ENCODE assay signal across 8 mouse cellular contexts in genomic region chr2:92845061-92845769, GRCm38 (mm10).
A peak's percentile ranks its signal among the peaks of the same experiment; 100 is the strongest.
DNase-seq lines count a peak whose midpoint lies in the region; ATAC-seq and TF ChIP-seq lines count a peak whose summit lies in the region.

No protein-coding gene starts in this region.

- no peak overlapping the region for H3K4me3 ChIP-seq in forebrain, embryonic 15.5 days
- H3K4me3 ChIP-seq in hindbrain, postnatal 0 days (ENCODE audit: low read length), result no peak overlapping the region
- H3K4me3 ChIP-seq in neural tube, embryonic 15.5 days (replicated peaks), result no peak overlapping the region

- DNase-seq in embryo, embryonic 10 days (ENCODE audit: low spot score), result peak; percentile 33
- no peak for DNase-seq in embryo, embryonic 9.5 days (ENCODE audit: extremely low spot score)
- peak; percentile 68 for DNase-seq in adrenal gland, postnatal 14 days
- peak; percentile 72 for DNase-seq in hindbrain, postnatal 0 days (ENCODE audit: low spot score)
- peak; percentile 71 for DNase-seq in left cerebral cortex, postnatal 4 days

- no peaks in the 10 kb centered on the region for H3K9me3 ChIP-seq in forebrain, embryonic 15.5 days
- no peaks in the 10 kb centered on the region for H3K9me3 ChIP-seq in hindbrain, postnatal 0 days (ENCODE audit: low read length)
- no peaks in the 10 kb centered on the region for H3K9me3 ChIP-seq in neural tube, embryonic 15.5 days (replicated peaks)

- H3K4me1 ChIP-seq in forebrain, embryonic 15.5 days, result peaks cover 12% of the 10 kb centered on the region
- peaks cover 13% of the 10 kb centered on the region for H3K4me1 ChIP-seq in hindbrain, postnatal 0 days (ENCODE audit: insufficient read depth, low read length)
- H3K4me1 ChIP-seq in neural tube, embryonic 15.5 days, result peaks cover 47% of the 10 kb centered on the region

- H3K4me2 ChIP-seq in forebrain, embryonic 15.5 days (replicated peaks), result no peak overlapping the region
- no peak overlapping the region for H3K4me2 ChIP-seq in hindbrain, postnatal 0 days (ENCODE audit: low read depth, low read length)
- H3K4me2 ChIP-seq in neural tube, embryonic 15.5 days, result peak overlapping the region; percentile 9; the same call in 1 of the 2 replicates

- intact Hi-C loops in left cerebral cortex, postnatal 4 days (cut with DNase I), result no loop called here

- no peaks in the 10 kb centered on the region for H3K27me3 ChIP-seq in forebrain, embryonic 15.5 days
- no peaks in the 10 kb centered on the region for H3K27me3 ChIP-seq in hindbrain, postnatal 0 days (ENCODE audit: insufficient read depth, low read length)
- peaks cover 5% of the 10 kb centered on the region; the same call in 1 of the 2 replicates for H3K27me3 ChIP-seq in neural tube, embryonic 15.5 days (replicated peaks)

- TF ChIP-seq CTCF in hindbrain, postnatal 0 days (IDR thresholded peaks at IDR 0.05; ENCODE audit: low read depth), result no peak

- H3K36me3 ChIP-seq in forebrain, embryonic 15.5 days, result no peaks in the 10 kb centered on the region
- H3K36me3 ChIP-seq in hindbrain, postnatal 0 days (ENCODE audit: insufficient read depth, low read length), result no peaks in the 10 kb centered on the region
- no peaks in the 10 kb centered on the region for H3K36me3 ChIP-seq in neural tube, embryonic 15.5 days

- peak overlapping the region; percentile 53 for H3K27ac ChIP-seq in forebrain, embryonic 15.5 days (replicated peaks)
- peak overlapping the region; percentile 12; the same call in 1 of the 2 replicates for H3K27ac ChIP-seq in hindbrain, postnatal 0 days
- H3K27ac ChIP-seq in neural tube, embryonic 15.5 days (replicated peaks), result peak overlapping the region; percentile 68

- H3K9ac ChIP-seq in forebrain, embryonic 15.5 days (replicated peaks), result no peak overlapping the region
- no peak overlapping the region for H3K9ac ChIP-seq in hindbrain, postnatal 0 days (replicated peaks; ENCODE audit: low read length)
- no peak overlapping the region for H3K9ac ChIP-seq in neural tube, embryonic 15.5 days (replicated peaks)

- ATAC-seq in forebrain, embryonic 15.5 days (replicated peaks), result no peak
- peak; percentile 63 for ATAC-seq in hindbrain, postnatal 0 days
- ATAC-seq in neural tube, embryonic 15.5 days (ENCODE audit: low FRiP score), result peak; percentile 60
- ATAC-seq in erythroid progenitor cell, adult 5-6 weeks (replicated peaks; ENCODE audit: low FRiP score, poor library complexity, severe bottlenecking), result no peak

- 17% methylated on average over 14 of the region's 14 CpGs for WGBS in forebrain, embryonic 15.5 days
- 18% methylated on average over 14 of the region's 14 CpGs for WGBS in hindbrain, postnatal 0 days
- 10% methylated on average over 14 of the region's 14 CpGs for WGBS in neural tube, embryonic 15.5 days

Comparison
In these comparisons a context has a peak if more than half of its experiments do, and no peak if none do; other contexts are left out.
1. ATAC-seq: peak in hindbrain, postnatal 0 days (single experiment) and neural tube, embryonic 15.5 days (single experiment); none in forebrain, embryonic 15.5 days (single experiment) and erythroid progenitor cell, adult 5-6 weeks (single experiment).
2. H3K27ac ChIP-seq: peak in every context shown above with its lines; median percentile 68 in neural tube, embryonic 15.5 days; 53 in forebrain, embryonic 15.5 days; 12 in hindbrain, postnatal 0 days.